Mouse (Mus musculus) testis, postnatal 10 days (tissue): ENCODE results near the gene Sema3a.

Experiments
- DNase-seq: peaks from one replicate; pipeline ENCODE4 v3.0.0; 2021; ENCODE audit warnings: low spot score

Gene Sema3a

DNA sequence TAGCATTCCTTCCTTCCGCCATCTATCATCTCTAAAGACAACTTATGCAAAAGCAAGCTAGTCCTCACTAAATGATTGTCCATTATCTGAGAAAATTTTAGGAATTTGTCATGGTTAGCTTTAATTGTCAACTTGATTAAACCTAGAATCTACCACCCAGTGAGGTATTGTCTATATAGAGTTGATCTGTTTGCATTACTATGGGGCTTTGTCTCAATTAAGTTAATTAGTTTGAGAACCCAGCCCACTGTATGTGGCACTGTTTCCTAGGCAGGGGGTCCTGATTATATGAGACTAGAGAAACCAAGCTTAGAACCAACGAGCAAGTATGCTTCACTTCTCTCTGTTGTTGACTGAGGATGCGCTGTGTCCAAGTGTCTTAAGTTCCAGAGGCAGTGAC is 194.9 kb downstream of the Sema3a start:
- DNase-seq: no peak

DNA sequence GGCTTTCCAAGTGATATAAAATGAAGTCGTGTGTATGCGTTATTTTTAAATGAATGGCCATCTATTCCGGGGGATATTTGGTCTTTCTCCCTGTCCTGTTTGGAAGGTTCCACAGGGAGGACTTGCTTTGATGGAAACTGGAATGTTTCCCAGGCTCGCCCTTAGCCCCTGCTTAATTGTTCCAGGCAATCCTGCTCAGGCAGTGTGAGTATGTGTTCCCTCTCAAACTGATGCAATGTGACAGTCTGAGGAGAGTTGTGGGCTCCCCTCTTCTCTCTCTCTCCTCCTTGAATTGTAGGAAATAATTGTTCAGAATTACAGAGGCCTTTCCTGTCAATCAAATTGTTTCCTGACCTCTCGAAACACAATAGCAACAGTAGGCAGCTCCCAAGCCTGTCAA is 202.1 kb downstream of the Sema3a start:
- DNase-seq: no peak

DNA sequence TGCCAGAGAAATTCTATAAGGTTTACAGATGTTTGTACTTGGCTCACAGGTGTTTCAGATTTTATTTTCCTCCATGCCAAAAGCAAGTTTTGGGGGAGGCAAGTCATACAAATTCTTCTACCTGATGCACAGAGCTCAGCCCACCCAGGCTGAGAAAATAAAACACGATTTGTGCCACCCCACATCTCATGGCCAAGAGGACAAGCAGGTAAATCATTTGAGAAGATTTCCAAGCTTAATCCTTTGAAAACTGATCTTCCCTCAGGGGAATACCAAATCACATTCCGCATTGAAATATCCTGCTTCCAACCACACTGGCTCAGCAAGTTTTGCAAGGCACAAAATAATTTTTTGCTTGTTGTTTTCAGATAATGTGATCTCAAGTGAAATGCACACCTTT is 206.2 kb downstream of the Sema3a start:
- DNase-seq: no peak

DNA sequence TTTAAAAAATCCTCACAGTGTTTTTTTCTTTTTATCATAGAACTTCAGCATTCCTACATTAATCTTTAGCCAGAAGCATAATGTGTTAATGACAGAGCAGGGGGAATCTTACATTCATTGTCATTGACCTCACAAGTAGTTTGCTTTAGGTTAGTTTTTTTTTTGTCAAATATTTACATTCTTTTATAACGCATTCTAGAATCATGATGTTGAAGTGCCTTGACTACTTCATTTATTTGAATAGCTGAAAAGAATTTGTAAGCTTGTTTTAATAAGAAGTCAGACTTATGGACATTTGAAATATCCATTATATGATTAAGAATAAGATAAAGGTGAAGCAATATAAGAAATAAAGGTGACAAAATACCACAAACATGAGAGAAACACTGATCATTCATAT is 212.5 kb downstream of the Sema3a start:
- no peak for DNase-seq

DNA sequence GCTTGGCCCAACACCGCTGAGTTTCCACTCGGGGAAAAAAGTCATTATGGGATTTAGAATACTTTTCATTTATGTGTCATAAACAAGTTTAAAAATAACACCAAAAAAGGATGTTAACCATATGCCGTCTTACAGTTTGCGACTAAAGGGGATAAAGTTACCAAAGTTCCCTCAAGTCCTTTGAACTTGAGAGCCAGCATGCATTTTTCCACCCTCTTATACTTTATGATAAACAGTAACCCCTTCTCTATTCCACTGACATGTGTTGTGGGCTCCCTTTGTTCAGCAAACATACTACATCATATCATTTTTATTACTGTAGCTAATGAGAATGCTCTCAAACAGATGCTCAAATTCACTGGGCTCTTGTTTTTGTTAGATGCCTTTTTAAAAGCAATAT is 221.9 kb downstream of the Sema3a start:
- DNase-seq: no peak

DNA sequence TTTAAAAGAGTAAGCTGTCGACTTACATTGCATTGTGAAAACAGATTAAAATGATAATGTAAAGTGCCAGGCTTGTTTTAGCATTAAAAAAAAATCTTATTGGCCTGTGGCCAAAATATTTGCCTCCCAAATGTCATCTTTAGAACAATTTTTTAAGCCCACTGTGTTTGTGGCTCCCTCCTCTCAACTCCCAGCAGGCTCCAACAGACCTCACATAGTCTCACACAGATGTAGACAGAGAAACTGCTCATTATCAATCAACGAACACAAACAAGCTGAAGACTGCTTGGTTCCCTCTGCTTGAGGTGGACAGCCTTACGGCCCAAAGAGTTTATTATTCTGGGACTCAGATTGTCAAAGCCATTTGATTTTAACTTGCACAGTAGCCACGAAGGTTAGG is 226.4 kb downstream of the Sema3a start:
- DNase-seq: no peak

DNA sequence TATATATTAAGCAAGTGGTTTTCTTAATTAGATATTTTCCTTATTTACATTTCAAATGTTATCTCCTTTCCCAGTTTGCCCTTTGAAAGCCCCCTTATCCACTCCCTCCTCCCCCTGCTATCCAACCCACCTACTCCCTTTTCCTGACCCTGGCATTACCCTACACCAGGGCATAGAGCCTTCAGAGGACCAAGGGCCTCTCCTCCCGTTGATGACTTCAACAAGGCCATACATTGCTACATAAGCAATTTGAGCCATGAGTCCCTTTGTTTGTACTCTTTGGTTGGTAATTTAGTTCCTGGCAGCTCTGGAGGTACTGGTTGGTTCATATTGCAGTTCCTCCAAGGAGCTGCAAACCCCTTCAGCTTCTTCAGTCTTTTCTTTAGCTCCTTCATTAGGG is 227.8 kb downstream of the Sema3a start:
- DNase-seq: no peak

DNA sequence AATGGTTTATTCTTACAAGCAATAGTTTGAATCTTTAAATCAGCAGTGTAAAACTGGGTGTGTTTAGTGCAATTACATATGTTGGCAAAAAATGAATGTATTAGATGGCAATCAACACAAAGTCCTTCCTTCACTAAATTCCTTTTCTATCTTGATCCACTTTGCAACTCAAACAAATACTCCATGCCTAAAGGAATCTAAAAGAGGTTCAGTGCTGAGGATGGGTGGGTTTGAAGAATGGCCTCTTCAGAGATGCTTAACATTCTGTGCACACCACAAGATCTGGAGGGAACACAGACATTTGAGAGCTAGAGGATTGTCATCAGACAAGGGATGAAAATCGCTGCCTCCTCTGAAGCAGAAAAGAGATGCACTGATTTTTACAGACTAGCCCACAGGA is 228.3 kb downstream of the Sema3a start:
- no peak for DNase-seq

DNA sequence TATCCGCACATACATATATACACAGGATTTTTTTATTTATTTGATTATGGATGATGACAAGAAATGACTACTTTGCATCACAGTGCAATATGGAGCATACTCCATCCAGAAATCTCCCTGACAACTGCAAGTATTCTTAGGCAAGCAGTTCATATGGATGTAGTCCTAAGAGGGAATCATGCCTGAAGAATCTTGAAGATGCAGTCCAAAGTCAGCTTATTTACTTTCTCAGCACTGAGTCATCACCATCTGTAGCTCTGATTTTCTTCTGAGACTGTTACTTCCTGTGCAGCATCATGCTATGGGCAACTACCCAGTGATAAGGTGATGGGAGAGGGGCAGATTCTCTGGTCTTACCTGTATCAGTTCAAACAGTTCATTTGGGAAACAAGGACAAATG is 229.7 kb downstream of the Sema3a start:
- no peak for DNase-seq

DNA sequence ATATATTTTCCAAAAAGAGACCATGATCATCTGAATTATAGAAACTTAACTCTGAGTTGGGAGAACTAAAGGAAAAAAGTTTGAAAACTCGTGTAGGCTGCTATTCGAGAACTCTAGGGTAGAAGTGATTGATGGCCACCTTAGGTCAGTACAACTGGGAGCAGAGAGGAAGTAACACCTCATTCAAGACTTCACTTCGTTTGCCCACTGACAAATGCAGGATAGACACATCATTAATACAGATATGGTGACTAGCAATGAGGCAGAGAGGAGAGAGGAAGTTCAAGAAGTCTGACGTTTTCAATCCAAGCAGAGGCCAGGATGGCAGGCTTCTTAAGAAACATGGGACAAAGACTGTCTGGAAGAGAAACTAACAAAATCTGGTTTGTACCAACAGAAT is 233.6 kb downstream of the Sema3a start:
- no peak for DNase-seq

DNA sequence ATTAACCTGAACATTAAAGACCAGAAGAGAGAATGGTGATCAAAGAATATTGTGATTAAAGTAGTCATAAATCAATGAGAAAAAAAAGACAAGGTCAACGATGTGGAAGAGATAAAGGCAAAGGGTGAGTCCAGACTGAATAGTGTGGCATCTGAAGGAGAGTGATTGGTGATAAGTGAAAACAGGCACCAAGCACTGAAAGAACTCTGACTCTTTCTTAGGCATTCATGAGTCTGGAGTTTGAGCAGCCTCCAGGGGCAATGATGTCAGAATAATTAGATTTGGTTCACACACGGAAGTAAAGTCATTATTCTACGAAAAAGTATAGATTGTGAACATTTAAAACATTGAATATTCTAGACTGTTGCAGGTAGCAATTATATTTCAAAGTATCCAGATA is 235.5 kb downstream of the Sema3a start:
- DNase-seq: no peak

DNA sequence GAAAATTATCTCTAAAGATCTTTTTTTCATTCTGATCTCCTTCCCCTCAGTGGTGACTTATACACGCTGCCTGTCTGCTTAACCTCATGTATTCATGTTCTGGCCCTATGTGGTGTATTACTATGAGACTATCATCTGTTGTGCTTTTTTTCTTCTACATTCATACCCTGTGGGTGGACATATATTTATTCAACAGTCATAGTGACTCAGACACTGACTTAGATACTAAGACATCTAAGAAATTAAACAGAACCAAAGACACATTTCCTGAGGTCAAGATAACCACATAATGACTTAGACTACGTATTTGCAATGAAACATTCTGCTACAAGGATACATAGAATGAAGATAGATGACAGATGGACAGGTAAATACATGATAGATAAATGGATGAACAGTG is 239.9 kb downstream of the Sema3a start:
- DNase-seq: no peak

DNA sequence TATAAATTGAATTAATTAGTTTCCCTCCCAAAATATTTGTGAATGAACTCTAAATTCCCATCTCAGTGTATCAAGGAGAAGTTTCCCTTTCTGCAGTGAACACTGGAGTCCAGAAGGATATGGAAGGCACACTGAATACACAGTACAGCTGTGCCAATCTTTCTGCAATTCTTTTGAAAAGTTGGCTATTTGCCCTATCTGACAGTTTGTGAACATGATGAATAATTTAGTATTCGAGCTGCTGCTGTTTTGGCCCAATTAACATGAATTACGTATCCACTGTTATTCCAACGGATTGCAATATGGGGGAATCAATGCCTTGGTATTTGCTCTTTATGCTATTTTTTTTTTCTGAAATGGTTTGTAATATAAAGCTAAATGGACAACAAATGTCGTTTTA is 254.0 kb downstream of the Sema3a start:
- no peak for DNase-seq

DNA sequence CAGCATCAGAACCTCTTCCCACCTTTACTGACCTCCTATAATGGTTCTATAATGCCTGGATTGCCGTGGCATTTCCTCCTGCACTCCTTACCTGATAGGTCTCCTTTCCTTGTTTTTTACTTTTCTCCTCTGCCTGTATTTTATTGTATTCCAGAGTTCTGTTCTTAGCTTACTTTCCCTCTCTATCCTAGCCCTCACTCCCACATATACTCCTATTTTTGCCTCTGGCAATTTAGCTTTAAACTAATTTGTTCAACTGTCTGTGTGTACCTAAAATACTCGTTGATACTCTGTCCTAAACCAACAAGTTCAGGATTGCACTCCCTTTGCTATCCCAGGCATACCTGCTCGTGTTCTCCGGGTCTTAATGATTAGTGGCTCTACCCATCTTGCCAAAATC is 258.8 kb downstream of the Sema3a start:
- DNase-seq: no peak

DNA sequence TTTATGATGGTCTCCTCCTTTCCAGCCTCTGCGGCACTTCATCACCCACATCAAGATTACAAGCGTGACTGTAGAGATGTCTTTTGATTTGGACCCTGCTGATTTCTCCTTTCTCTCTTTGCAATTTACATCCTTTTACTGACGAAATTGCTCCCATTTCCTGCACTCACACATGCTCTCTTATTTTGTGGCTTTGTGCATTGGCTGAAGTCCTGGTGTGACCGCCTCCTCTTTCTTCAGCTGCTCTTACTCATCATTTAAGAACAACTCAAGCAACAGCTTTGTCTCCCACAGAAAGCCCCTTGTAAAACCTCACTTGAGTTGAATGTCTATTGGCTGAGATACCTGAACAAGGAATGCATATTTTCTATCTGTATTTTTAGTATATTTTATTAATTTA is 259.5 kb downstream of the Sema3a start:
- DNase-seq: no peak

DNA sequence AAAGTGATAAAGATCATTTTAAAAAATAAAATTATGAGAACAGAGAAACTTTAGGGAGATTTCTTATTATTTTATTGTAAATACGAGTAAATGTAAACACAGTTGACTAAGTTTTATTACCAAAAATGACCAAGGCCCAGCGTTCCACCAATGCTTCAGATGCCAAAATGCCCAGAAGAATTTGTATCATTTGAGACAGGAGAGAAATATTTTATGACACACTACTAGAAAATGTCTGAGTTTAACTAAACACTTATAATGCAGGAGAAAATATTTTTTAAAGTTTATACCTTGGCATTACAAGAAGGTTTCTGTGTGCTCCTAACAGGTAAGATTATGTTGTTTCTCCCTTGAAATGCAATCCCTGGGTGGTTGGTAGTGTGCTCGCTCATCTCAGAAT is 261.4 kb downstream of the Sema3a start:
- DNase-seq: no peak

DNA sequence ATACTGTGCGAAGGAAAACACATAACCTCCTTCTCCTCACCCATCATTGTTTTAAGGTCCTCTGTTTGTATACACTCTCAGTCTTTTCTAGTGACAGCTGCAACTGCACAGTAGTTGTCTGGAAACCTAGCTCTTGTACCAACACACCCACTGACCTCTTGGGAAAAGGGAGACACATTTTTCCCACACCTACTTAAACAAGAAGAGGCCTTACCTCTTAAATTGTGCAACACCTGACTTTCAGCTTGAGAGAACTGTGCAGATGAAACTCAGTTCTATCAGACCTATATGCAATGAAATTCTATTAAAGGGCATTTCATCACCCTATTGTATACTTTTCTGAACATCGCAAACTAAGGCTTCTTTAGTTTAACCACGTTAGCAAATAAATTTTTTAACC is 262.5 kb downstream of the Sema3a start:
- no peak for DNase-seq

DNA sequence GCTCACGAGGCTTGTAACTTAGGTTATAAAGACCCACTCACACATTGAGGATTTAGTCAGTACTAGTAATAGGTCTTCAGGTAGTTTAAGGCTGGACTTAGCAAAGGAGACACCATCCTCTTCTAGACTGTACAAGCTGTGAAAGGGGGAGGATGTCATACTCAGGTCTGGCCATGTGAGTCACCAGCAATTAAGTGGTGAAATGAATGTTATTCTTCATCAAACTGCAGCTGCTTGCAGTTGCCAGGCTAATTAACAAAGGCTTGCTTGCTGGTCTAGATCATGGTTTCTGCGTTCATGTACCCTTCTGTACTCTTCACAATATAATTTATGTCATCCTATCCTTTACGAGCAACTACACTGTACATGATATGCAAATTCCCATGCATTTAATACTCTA is 264.8 kb downstream of the Sema3a start:
- no peak for DNase-seq

DNA sequence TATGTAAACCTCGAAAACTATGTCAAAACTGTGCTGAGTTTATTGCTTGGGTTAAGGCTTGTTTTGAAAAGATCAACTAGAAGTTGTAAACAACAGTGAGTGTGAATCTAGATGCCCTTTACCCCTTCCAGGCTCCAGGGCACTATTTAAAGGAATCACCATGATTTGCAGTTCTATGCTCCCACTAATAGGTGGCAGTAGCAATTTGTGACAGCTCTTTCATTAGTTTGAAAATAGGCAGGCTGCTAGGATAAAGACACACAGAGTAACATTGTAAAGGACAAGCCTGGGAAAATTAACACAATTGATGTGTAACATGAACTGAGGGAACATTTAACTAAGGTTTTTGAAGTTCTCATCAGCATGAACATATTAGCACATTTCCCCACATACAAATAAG is 280.2 kb downstream of the Sema3a start:
- DNase-seq: no peak

DNA sequence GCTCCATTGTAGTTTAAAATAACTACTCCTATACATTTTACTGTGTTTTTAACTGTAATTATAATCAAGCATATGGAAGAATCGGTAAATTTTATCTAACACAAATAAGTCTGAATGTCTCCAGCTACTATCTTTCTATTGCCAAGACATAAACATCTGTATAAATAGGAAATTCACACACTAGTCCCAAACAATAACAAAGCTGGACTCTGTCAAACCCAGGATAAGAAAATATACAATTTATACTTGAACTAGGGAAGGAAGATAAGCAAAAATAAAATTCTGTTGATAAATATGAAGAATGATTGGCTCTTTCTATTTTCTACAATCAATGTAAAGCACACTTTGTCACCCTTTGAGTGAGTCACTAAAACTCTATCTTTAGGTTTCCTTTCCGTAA is 280.9 kb downstream of the Sema3a start:
- DNase-seq: no peak

DNA sequence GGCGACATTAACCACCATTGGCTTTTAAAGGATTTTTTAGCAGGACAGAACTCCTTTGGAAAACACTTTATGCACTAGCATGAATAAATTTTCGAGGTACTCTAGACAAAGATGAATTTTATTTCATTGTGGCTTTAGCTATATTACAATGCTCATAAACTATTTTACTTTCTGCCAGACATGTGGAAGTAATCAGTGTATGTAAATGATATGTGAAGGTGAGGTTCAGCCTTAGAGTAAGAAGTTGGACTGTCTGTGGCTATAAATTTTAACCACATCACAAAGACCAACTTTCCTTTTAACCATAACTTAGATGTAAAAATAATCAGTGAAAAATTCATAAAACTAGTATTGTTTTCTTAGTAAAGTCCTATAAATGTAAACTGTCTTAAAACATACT is 286.7 kb downstream of the Sema3a start:
- DNase-seq: no peak

DNA sequence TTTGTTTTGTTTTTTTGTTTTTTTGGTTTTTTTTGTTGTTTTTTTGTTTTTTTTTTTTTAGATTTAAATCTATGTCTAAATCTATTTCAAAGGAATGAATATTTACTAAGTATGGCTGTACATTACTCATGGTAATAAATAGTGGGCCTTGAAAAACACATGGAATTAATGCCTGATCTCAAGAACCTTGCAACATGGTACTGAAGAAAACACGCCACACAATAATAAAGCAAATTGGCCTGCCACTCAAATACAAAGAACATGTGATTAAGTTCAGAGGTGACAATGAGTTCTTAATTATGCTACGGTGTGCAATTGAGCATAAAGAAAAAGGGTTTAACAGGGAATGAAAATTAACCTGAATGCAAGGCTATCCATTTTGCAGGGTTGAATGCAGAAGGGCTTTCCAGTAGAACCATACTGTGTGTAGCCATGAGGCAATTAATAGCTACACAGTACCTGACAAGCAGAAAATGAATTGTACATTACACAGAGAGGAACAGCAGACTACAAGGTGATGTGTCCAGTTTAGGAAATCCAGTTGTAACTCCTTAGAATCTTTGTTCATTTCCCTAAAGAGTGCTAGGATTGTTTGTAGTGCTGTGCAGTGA is 288.8 kb downstream of the Sema3a start:
- DNase-seq: no peak

DNA sequence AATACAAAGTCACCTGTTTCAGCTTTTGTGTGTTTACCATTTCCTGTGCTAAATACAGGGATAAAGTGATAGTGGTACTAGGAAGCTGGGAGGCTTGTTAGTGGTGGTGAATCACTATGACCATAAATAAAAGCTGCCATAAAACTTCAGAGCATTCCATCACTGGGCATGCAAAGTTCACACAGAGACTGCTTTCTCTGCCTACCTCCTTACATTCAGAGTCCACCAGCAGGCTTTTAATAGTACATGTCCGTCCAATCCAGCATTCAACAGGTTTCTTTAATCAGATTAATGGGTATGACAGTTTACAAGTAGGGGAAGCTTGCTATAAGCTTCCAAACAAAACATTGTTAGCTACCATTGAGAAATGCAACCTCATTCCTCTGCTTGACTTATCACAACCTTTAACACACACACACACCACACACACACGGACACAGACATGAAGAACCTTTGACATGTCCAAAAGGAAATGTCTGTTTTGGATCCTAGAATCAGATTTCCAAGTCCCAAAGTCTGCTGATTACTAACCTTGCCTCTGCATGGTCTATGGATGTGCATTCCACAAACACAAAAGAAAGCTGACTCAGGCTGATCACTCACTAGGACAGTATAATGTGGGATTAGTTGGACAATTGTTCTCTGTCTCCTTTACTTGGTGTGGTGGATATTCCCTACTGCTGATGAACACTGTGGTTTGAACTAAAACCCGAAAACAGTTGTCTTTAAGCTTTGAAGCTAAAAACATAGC is 291.9 kb downstream of the Sema3a start:
- no peak for DNase-seq

DNA sequence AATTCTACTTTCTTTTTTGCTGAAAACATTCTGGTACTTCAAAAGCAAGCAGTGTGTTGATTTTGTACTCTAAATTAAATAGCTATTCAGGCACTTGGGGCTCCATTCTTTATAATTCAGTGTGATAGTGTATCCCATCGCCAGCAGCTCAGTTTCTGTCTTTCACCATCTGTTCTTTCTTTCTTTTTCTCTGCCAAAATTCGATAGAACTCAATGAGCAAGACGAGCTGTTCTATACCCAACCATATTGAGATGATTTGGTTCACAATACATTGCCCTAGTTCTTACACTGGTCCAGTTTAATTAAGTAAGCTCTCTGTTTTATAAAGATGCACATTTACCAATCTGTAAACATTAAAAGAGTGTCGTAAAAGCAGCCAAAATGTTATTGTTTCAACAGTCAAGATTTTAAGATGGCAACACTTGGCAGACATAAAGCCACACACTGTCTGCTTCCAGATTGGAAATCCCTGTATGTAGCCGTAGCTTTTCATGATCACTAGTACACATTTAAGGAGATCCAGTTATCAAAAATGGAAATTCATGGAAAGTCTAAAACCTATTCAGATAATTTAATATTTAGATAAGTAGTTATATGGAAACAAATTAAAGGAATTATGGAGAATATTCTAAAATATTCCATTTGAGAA is 296.2 kb downstream of the Sema3a start:
- no peak for DNase-seq
